ENCODE assay signal across 9 mouse cellular contexts in genomic region chr2:145957450-145957849, GRCm38 (mm10). TPM values are rescaled to one million over a fixed set of nuclear protein-coding genes. Genes with fewer than 3 reads are reported as not detected.
DNase-seq lines count a peak whose midpoint lies in the region; ATAC-seq and TF ChIP-seq lines count a peak whose summit lies in the region.
"Had no signal": no experiment of that assay in that cellular context is flagged by ENCODE, and none has a peak within 500 bp of the region (broad histone marks: within the 10 kb centered on the region; RNA-seq: fewer than 3 reads in every experiment).

No protein-coding gene starts in this region.

- DNase-seq in forebrain, embryonic 14.5 days (ENCODE audit: low spot score) = peak; percentile 88
- DNase-seq in forebrain, embryonic 11.5 days (ENCODE audit: low spot score) = no peak
- DNase-seq in liver, postnatal 0 days = no peak
- DNase-seq in liver, embryonic 11.5 days (ENCODE audit: low spot score) = no peak
- peak; percentile 49 for DNase-seq in embryo, embryonic 9.5 days (ENCODE audit: extremely low spot score)
- no peak for DNase-seq in frontal cortex, postnatal 25 days (ENCODE audit: low spot score in 2 of 2)
- no peak for DNase-seq in cerebellum, adult 9-11 months

- no peaks in the 10 kb centered on the region for H3K36me3 ChIP-seq in forebrain, embryonic 14.5 days (ENCODE audit: control insufficient read depth, insufficient read depth, low read length)
- H3K36me3 ChIP-seq in forebrain, embryonic 11.5 days (ENCODE audit: control insufficient read depth, insufficient read depth, low read length) = no peaks in the 10 kb centered on the region
- no peaks in the 10 kb centered on the region for H3K36me3 ChIP-seq in liver, postnatal 0 days (replicated peaks; ENCODE audit: insufficient read depth, low read length)
- H3K36me3 ChIP-seq in liver, embryonic 11.5 days (ENCODE audit: control insufficient read depth, insufficient read depth, low read length) = no peaks in the 10 kb centered on the region
- H3K36me3 ChIP-seq in midbrain, embryonic 16.5 days (ENCODE audit: control insufficient read depth, insufficient read depth, low read length) = no peaks in the 10 kb centered on the region
- H3K36me3 ChIP-seq: neural tube, embryonic 13.5 days had no signal

- no peak overlapping the region for H3K9ac ChIP-seq in forebrain, embryonic 14.5 days (ENCODE audit: low read length)
- no peak overlapping the region for H3K9ac ChIP-seq in forebrain, embryonic 11.5 days (ENCODE audit: low read length)
- no peak overlapping the region for H3K9ac ChIP-seq in liver, postnatal 0 days (replicated peaks)
- H3K9ac ChIP-seq in liver, embryonic 11.5 days (ENCODE audit: low read depth, low read length) = no peak overlapping the region
- H3K9ac ChIP-seq in midbrain, embryonic 16.5 days (ENCODE audit: low read depth, low read length) = no peak overlapping the region
- H3K9ac ChIP-seq: neural tube, embryonic 13.5 days had no signal

- H3K27ac ChIP-seq in forebrain, embryonic 14.5 days (ENCODE audit: low read depth, low read length) = no peak overlapping the region
- H3K27ac ChIP-seq in forebrain, embryonic 11.5 days (ENCODE audit: low read depth, low read length) = no peak overlapping the region
- H3K27ac ChIP-seq in liver, postnatal 0 days (ENCODE audit: low read depth) = no peak overlapping the region
- H3K27ac ChIP-seq in liver, embryonic 11.5 days (ENCODE audit: low read depth, low read length) = no peak overlapping the region
- H3K27ac ChIP-seq in midbrain, embryonic 16.5 days (ENCODE audit: low read length) = no peak overlapping the region
- H3K27ac ChIP-seq: neural tube, embryonic 13.5 days had no signal

- H3K9me3 ChIP-seq in forebrain, embryonic 14.5 days (replicated peaks; ENCODE audit: control insufficient read depth, low read length) = no peaks in the 10 kb centered on the region
- no peaks in the 10 kb centered on the region for H3K9me3 ChIP-seq in forebrain, embryonic 11.5 days (ENCODE audit: control insufficient read depth, low read length)
- no peaks in the 10 kb centered on the region for H3K9me3 ChIP-seq in liver, postnatal 0 days (ENCODE audit: low read length)
- H3K9me3 ChIP-seq in liver, embryonic 11.5 days (ENCODE audit: control insufficient read depth, low read length) = no peaks in the 10 kb centered on the region
- no peaks in the 10 kb centered on the region for H3K9me3 ChIP-seq in midbrain, embryonic 16.5 days (replicated peaks; ENCODE audit: control insufficient read depth, low read length, poor library complexity, severe bottlenecking)
- H3K9me3 ChIP-seq: neural tube, embryonic 13.5 days had no signal

- H3K4me1 ChIP-seq in forebrain, embryonic 14.5 days (ENCODE audit: control insufficient read depth, insufficient read depth, low read length) = peaks cover 7% of the 10 kb centered on the region
- H3K4me1 ChIP-seq in forebrain, embryonic 11.5 days (replicated peaks; ENCODE audit: control insufficient read depth, insufficient read depth, low read length) = peaks cover 4% of the 10 kb centered on the region; the same call in 1 of the 2 replicates
- H3K4me1 ChIP-seq in liver, postnatal 0 days (ENCODE audit: insufficient read depth) = no peaks in the 10 kb centered on the region
- no peaks in the 10 kb centered on the region for H3K4me1 ChIP-seq in liver, embryonic 11.5 days (replicated peaks; ENCODE audit: control insufficient read depth, insufficient read depth, low read length)
- H3K4me1 ChIP-seq in midbrain, embryonic 16.5 days (ENCODE audit: control insufficient read depth, insufficient read depth, low read length) = no peaks in the 10 kb centered on the region

- H3K4me2 ChIP-seq in forebrain, embryonic 14.5 days (ENCODE audit: low read length) = no peak overlapping the region
- H3K4me2 ChIP-seq in forebrain, embryonic 11.5 days (ENCODE audit: low read depth, low read length, severe bottlenecking) = no peak overlapping the region
- no peak overlapping the region for H3K4me2 ChIP-seq in liver, postnatal 0 days (ENCODE audit: low read depth, low read length)
- H3K4me2 ChIP-seq in liver, embryonic 11.5 days = no peak overlapping the region
- H3K4me2 ChIP-seq in midbrain, embryonic 16.5 days (ENCODE audit: low read length) = no peak overlapping the region
- H3K4me2 ChIP-seq: neural tube, embryonic 13.5 days had no signal

- no peak overlapping the region for H3K4me3 ChIP-seq in forebrain, embryonic 14.5 days (ENCODE audit: low read depth, low read length)
- H3K4me3 ChIP-seq in forebrain, embryonic 11.5 days (ENCODE audit: low read depth, low read length) = no peak overlapping the region
- H3K4me3 ChIP-seq in liver, postnatal 0 days (ENCODE audit: low read depth, low read length) = no peak overlapping the region
- no peak overlapping the region for H3K4me3 ChIP-seq in liver, embryonic 11.5 days (ENCODE audit: low read depth, low read length)
- no peak overlapping the region for H3K4me3 ChIP-seq in midbrain, embryonic 16.5 days (ENCODE audit: low read depth, low read length)
- H3K4me3 ChIP-seq: neural tube, embryonic 13.5 days had no signal

- TF ChIP-seq EP300 in liver, postnatal 0 days (IDR thresholded peaks at IDR 0.05; ENCODE audit: low read depth) = no peak

- WGBS in forebrain, embryonic 14.5 days = 9% methylated on average over 4 of the region's 4 CpGs
- WGBS in forebrain, embryonic 11.5 days = 12% methylated on average over 4 of the region's 4 CpGs
- WGBS in liver, postnatal 0 days (ENCODE audit: insufficient replicate concordance) = 10% methylated on average over 4 of the region's 4 CpGs
- WGBS in liver, embryonic 11.5 days = 16% methylated on average over 4 of the region's 4 CpGs
- 13% methylated on average over 4 of the region's 4 CpGs for WGBS in midbrain, embryonic 16.5 days

- ATAC-seq in forebrain, embryonic 14.5 days = peak; percentile 66
- ATAC-seq in forebrain, embryonic 11.5 days (replicated peaks; ENCODE audit: low FRiP score) = no peak
- ATAC-seq in liver, postnatal 0 days = 0 out of 2 replicates have a peak, but pooled peaks have one; percentile 23
- no peak for ATAC-seq in liver, embryonic 11.5 days (replicated peaks; ENCODE audit: low FRiP score)
- ATAC-seq in midbrain, embryonic 16.5 days = peak; percentile 69; the same call in 1 of the 2 replicates

- H3K27me3 ChIP-seq in forebrain, embryonic 14.5 days (replicated peaks; ENCODE audit: control insufficient read depth, insufficient read depth, low read length) = no peaks in the 10 kb centered on the region
- H3K27me3 ChIP-seq in forebrain, embryonic 11.5 days (ENCODE audit: control insufficient read depth, insufficient read depth, low read length) = no peaks in the 10 kb centered on the region; the same call in 1 of the 2 replicates
- no peaks in the 10 kb centered on the region for H3K27me3 ChIP-seq in liver, postnatal 0 days (ENCODE audit: insufficient read depth, low read length)
- H3K27me3 ChIP-seq in liver, embryonic 11.5 days (replicated peaks; ENCODE audit: control insufficient read depth, insufficient read depth, low read length) = no peaks in the 10 kb centered on the region
- no peaks in the 10 kb centered on the region for H3K27me3 ChIP-seq in midbrain, embryonic 16.5 days (ENCODE audit: control insufficient read depth, insufficient read depth, low read depth, low read length)

- peak; percentile 78 for TF ChIP-seq CTCF in liver, postnatal 0 days (IDR thresholded peaks at IDR 0.05; ENCODE audit: low read depth)

RNA-seq across cellular contexts. Expression of gene Crnkl1, which starts 22.6 kb away (rescaled TPM):
- 34.4 and 36.0 TPM in 2 replicates for polyA plus RNA-seq in forebrain, embryonic 14.5 days (2014; fragmentation: Nextera tagmentation; extraction: Ambion mirVana)
- polyA plus RNA-seq in forebrain, embryonic 11.5 days (2014; fragmentation: Nextera tagmentation; extraction: Ambion mirVana) = 40.9 and 45.0 TPM in 2 replicates
- polyA plus RNA-seq in liver, postnatal 0 days (2015; fragmentation: Nextera tagmentation; extraction: Ambion mirVana) = 9.7 and 10.7 TPM in 2 replicates
- 36.2 and 36.9 TPM in 2 replicates for polyA plus RNA-seq in liver, embryonic 11.5 days (2014; fragmentation: Nextera tagmentation; extraction: Ambion mirVana)
- polyA plus RNA-seq in midbrain, embryonic 16.5 days (2015; fragmentation: Nextera tagmentation; extraction: Ambion mirVana) = 19.1 and 24.6 TPM in 2 replicates

RNA-seq across cellular contexts. Expression of gene Cfap61, which starts 22.9 kb away (rescaled TPM):
- 2.4 and 2.5 TPM in 2 replicates for polyA plus RNA-seq in forebrain, embryonic 14.5 days (2014; fragmentation: Nextera tagmentation; extraction: Ambion mirVana)
- 1.4 and 1.9 TPM in 2 replicates for polyA plus RNA-seq in forebrain, embryonic 11.5 days (2014; fragmentation: Nextera tagmentation; extraction: Ambion mirVana)
- 0.05 TPM in 1 of 2 replicates, not detected in the other for polyA plus RNA-seq in liver, postnatal 0 days (2015; fragmentation: Nextera tagmentation; extraction: Ambion mirVana)
- 0.10 TPM in 1 of 2 replicates, not detected in the other for polyA plus RNA-seq in liver, embryonic 11.5 days (2014; fragmentation: Nextera tagmentation; extraction: Ambion mirVana)
- polyA plus RNA-seq in midbrain, embryonic 16.5 days (2015; fragmentation: Nextera tagmentation; extraction: Ambion mirVana) = 2.9 and 4.7 TPM in 2 replicates

RNA-seq across cellular contexts. Expression of gene Naa20, which starts 55.6 kb away (rescaled TPM):
- 147 and 161 TPM in 2 replicates for polyA plus RNA-seq in forebrain, embryonic 14.5 days (2014; fragmentation: Nextera tagmentation; extraction: Ambion mirVana)
- 142 and 144 TPM in 2 replicates for polyA plus RNA-seq in forebrain, embryonic 11.5 days (2014; fragmentation: Nextera tagmentation; extraction: Ambion mirVana)
- 55.0 and 60.0 TPM in 2 replicates for polyA plus RNA-seq in liver, postnatal 0 days (2015; fragmentation: Nextera tagmentation; extraction: Ambion mirVana)
- 147 and 156 TPM in 2 replicates for polyA plus RNA-seq in liver, embryonic 11.5 days (2014; fragmentation: Nextera tagmentation; extraction: Ambion mirVana)
- polyA plus RNA-seq in midbrain, embryonic 16.5 days (2015; fragmentation: Nextera tagmentation; extraction: Ambion mirVana) = 122 TPM in 2 replicates

Comparison
In these comparisons a context has a peak if more than half of its experiments do, and no peak if none do; other contexts are left out.
1. ATAC-seq: peak in forebrain, embryonic 14.5 days (single experiment), liver, postnatal 0 days (single experiment) and midbrain, embryonic 16.5 days (single experiment); none in forebrain, embryonic 11.5 days (single experiment) and liver, embryonic 11.5 days (single experiment).
2. DNase-seq: peak in forebrain, embryonic 14.5 days (single experiment) and embryo, embryonic 9.5 days (single experiment); none in forebrain, embryonic 11.5 days (single experiment), liver, postnatal 0 days (single experiment), liver, embryonic 11.5 days (single experiment), frontal cortex, postnatal 25 days (0 of 2) and cerebellum, adult 9-11 months (single experiment).